Mouse (Mus musculus) intestine, embryonic 15.5 days (tissue): ENCODE data around the gene Pitpnc1. TPM values are rescaled to one million over a fixed set of nuclear protein-coding genes. Genes with fewer than 3 reads are reported as not detected.

Experiments used
- ATAC-seq: fragments of 200-750 bp; cut with Nextera tagmentation; 2 replicates; pipeline ENCODE4 v1.8.0; 2017; ENCODE audit warnings: moderate TSS enrichment, moderate library complexity
- H3K27ac ChIP-seq: fragments of 300-500 bp; sonication (generic); 2 replicates; pipeline ENCODE4 v1.5.1; 2015; ENCODE audit warnings: mild to moderate bottlenecking, inconsistent platforms
- H3K27me3 ChIP-seq: fragments of 300-500 bp; sonication (generic); replicated peaks from 2 replicates; pipeline ENCODE4 v1.6.1; 2015; ENCODE audit warnings: inconsistent platforms
- H3K36me3 ChIP-seq: fragments of 300-500 bp; sonication (generic); 2 replicates; pipeline ENCODE4 v1.6.1; 2015; ENCODE audit warnings: inconsistent platforms
- H3K4me1 ChIP-seq: fragments of 300-500 bp; sonication (generic); replicated peaks from 2 replicates; pipeline ENCODE4 v1.6.1; 2015; ENCODE audit warnings: inconsistent platforms
- H3K4me2 ChIP-seq: fragments of 300-500 bp; sonication (generic); replicated peaks from 2 replicates; pipeline ENCODE4 v1.6.1; 2015; ENCODE audit warnings: mild to moderate bottlenecking, inconsistent platforms
- H3K4me3 ChIP-seq: fragments of 300-500 bp; sonication (generic); replicated peaks from 2 replicates; pipeline ENCODE4 v1.5.1; 2015; ENCODE audit warnings: inconsistent platforms
- H3K9ac ChIP-seq: fragments of 300-500 bp; sonication (generic); 2 replicates; pipeline ENCODE4 v1.6.1; 2015; ENCODE audit warnings: inconsistent platforms
- H3K9me3 ChIP-seq: fragments of 300-500 bp; sonication (generic); 2 replicates; pipeline ENCODE4 v1.6.1; 2016; ENCODE audit warnings: inconsistent platforms
- WGBS: fragments of 180-500 bp; shearing (Covaris S2); methylation state at CpG from one replicate; pipeline ENCODE4 v1.1.7; 2015; 5-methylcytosine and 5-hydroxymethylcytosine counted together
- polyA plus RNA-seq: library from polyadenylated mRNA; unstranded; fragments of >200 nt; fragmentation: Nextera tagmentation; extraction: Ambion mirVana; gene quantifications from 2 replicates; pipeline ENCODE4 v1.2.1, GENCODE M21; 2015

Gene Pitpnc1
- polyA plus RNA-seq, 1 experiment from 2014 or later: 14.2 TPM

GRCm38 (mm10) chr11:107296176-107296575 is 174.3 kb downstream of the Pitpnc1 start:
- Histone ChIP-seq H3K27ac (no peak overlapping the region), H3K27me3 (no peaks in the 10 kb centered on the region), H3K4me3 (no peak overlapping the region), H3K9me3 (no peaks in the 10 kb centered on the region), H3K9ac (no peak overlapping the region), H3K4me1 (no peaks in the 10 kb centered on the region; the same call in 1 of the 2 replicates), H3K4me2 (no peak overlapping the region), H3K36me3 (no peaks in the 10 kb centered on the region)
- no peak for ATAC-seq
- 94% methylated on average over 4 of the region's 4 CpGs for WGBS

- no peaks in the 10 kb centered on the region; the same call in 1 of the 2 replicates for H3K4me1 ChIP-seq
- no peak for ATAC-seq
- 69% methylated on average over 13 of the region's 13 CpGs for WGBS
These were observed 178.5 kb downstream of the Pitpnc1 start for GRCm38 (mm10) chr11:107292036-107292435.

GRCm38 (mm10) chr11:107288186-107288563 is 182.3 kb downstream of the Pitpnc1 start:
- H3K4me3 ChIP-seq: no peak overlapping the region
- ATAC-seq: no peak
- H3K9me3 ChIP-seq: no peaks in the 10 kb centered on the region
- no peak overlapping the region for H3K27ac ChIP-seq
- no peak overlapping the region for H3K4me2 ChIP-seq
- H3K36me3 ChIP-seq: peaks cover 4% of the 10 kb centered on the region; the same call in 1 of the 2 replicates
- 94% methylated on average over 2 of the region's 2 CpGs for WGBS
- no peaks in the 10 kb centered on the region for H3K27me3 ChIP-seq
- H3K4me1 ChIP-seq: no peaks in the 10 kb centered on the region; the same call in 1 of the 2 replicates
- H3K9ac ChIP-seq: no peak overlapping the region

More at GRCm38 (mm10) chr11:107292036-107292435, 178.5 kb downstream of the Pitpnc1 start:
- Histone ChIP-seq H3K27ac (no peak overlapping the region), H3K36me3 (peaks cover 4% of the 10 kb centered on the region; the same call in 1 of the 2 replicates), H3K4me2 (no peak overlapping the region), H3K27me3 (no peaks in the 10 kb centered on the region), H3K9ac (no peak overlapping the region), H3K4me3 (no peak overlapping the region), H3K9me3 (no peaks in the 10 kb centered on the region)

- no peaks in the 10 kb centered on the region; the same call in 1 of the 2 replicates for H3K4me1 ChIP-seq
- H3K36me3 ChIP-seq: peaks cover 4% of the 10 kb centered on the region; the same call in 1 of the 2 replicates
- no peak for ATAC-seq
- no peaks in the 10 kb centered on the region for H3K9me3 ChIP-seq
- no peaks in the 10 kb centered on the region for H3K27me3 ChIP-seq
- H3K4me2 ChIP-seq: no peak overlapping the region
- H3K4me3 ChIP-seq: no peak overlapping the region
- H3K27ac ChIP-seq: no peak overlapping the region
- 87% methylated on average over 11 of the region's 11 CpGs for WGBS
- no peak overlapping the region for H3K9ac ChIP-seq
These were observed 183.0 kb downstream of the Pitpnc1 start for GRCm38 (mm10) chr11:107287215-107288185.

- Histone ChIP-seq H3K4me1 (no peaks in the 10 kb centered on the region), H3K27me3 (no peaks in the 10 kb centered on the region), H3K27ac (no peak overlapping the region), H3K4me2 (no peak overlapping the region), H3K4me3 (no peak overlapping the region), H3K36me3 (peaks cover 4% of the 10 kb centered on the region; the same call in 1 of the 2 replicates), H3K9ac (no peak overlapping the region), H3K9me3 (no peaks in the 10 kb centered on the region)
- WGBS: 59% methylated on average over 7 of the region's 7 CpGs
- no peak for ATAC-seq
These were observed 184.8 kb downstream of the Pitpnc1 start for GRCm38 (mm10) chr11:107285731-107286130.

- WGBS: over 99% methylated on average over 3 of the region's 3 CpGs
- Histone ChIP-seq H3K4me1 (no peaks in the 10 kb centered on the region), H3K27ac (no peak overlapping the region), H3K4me2 (no peak overlapping the region), H3K9ac (no peak overlapping the region), H3K4me3 (no peak overlapping the region), H3K9me3 (no peaks in the 10 kb centered on the region), H3K27me3 (no peaks in the 10 kb centered on the region), H3K36me3 (no peaks in the 10 kb centered on the region)
- ATAC-seq: no peak
These were observed 186.9 kb downstream of the Pitpnc1 start for GRCm38 (mm10) chr11:107283632-107284031.

GRCm38 (mm10) chr11:107282481-107282880 is 188.0 kb downstream of the Pitpnc1 start:
- Histone ChIP-seq H3K27ac (no peak overlapping the region), H3K27me3 (no peaks in the 10 kb centered on the region), H3K9ac (no peak overlapping the region), H3K4me1 (peaks cover under 1% of the 10 kb centered on the region; the same call in 1 of the 2 replicates), H3K9me3 (no peaks in the 10 kb centered on the region), H3K4me2 (no peak overlapping the region), H3K36me3 (no peaks in the 10 kb centered on the region), H3K4me3 (no peak overlapping the region)
- no peak for ATAC-seq
- WGBS: 88% methylated on average over 7 of the region's 7 CpGs

GRCm38 (mm10) chr11:107279258-107279657 is 191.2 kb downstream of the Pitpnc1 start:
- H3K9ac ChIP-seq: no peak overlapping the region
- H3K4me3 ChIP-seq: no peak overlapping the region
- no peaks in the 10 kb centered on the region for H3K36me3 ChIP-seq
- no peak overlapping the region for H3K4me2 ChIP-seq
- 56% methylated on average over 8 of the region's 8 CpGs for WGBS
- H3K27ac ChIP-seq: no peak overlapping the region
- H3K9me3 ChIP-seq: no peaks in the 10 kb centered on the region
- H3K4me1 ChIP-seq: peaks cover 8% of the 10 kb centered on the region
- H3K27me3 ChIP-seq: no peaks in the 10 kb centered on the region
- ATAC-seq: no peak

- Histone ChIP-seq H3K4me1 (peaks cover 14% of the 10 kb centered on the region), H3K27me3 (no peaks in the 10 kb centered on the region), H3K9ac (no peak overlapping the region), H3K4me3 (no peak overlapping the region), H3K9me3 (no peaks in the 10 kb centered on the region), H3K36me3 (no peaks in the 10 kb centered on the region), H3K4me2 (no peak overlapping the region), H3K27ac (0 out of 2 replicates have a peak overlapping the region, but pooled peaks have one; percentile 9)
- ATAC-seq: peak; percentile 69
- 53% methylated on average over 7 of the region's 7 CpGs for WGBS
These were observed 193.6 kb downstream of the Pitpnc1 start for GRCm38 (mm10) chr11:107276898-107277297.

- H3K4me3 ChIP-seq: no peak overlapping the region
- WGBS: 71% methylated on average over 3 of the region's 3 CpGs
- ATAC-seq: 0 out of 2 replicates have a peak, but pooled peaks have one; percentile 39
- H3K4me2 ChIP-seq: no peak overlapping the region
- H3K9ac ChIP-seq: no peak overlapping the region
- no peak overlapping the region for H3K27ac ChIP-seq
- H3K9me3 ChIP-seq: no peaks in the 10 kb centered on the region
- H3K4me1 ChIP-seq: peaks cover 14% of the 10 kb centered on the region
- no peaks in the 10 kb centered on the region for H3K36me3 ChIP-seq
- no peaks in the 10 kb centered on the region for H3K27me3 ChIP-seq
These were observed 194.2 kb downstream of the Pitpnc1 start for GRCm38 (mm10) chr11:107276337-107276736.

GRCm38 (mm10) chr11:107275902-107276301 is 194.6 kb downstream of the Pitpnc1 start:
- no peaks in the 10 kb centered on the region for H3K9me3 ChIP-seq
- no peak overlapping the region for H3K4me2 ChIP-seq
- no peaks in the 10 kb centered on the region for H3K36me3 ChIP-seq
- H3K4me1 ChIP-seq: peaks cover 14% of the 10 kb centered on the region
- H3K9ac ChIP-seq: no peak overlapping the region
- H3K4me3 ChIP-seq: no peak overlapping the region
- H3K27me3 ChIP-seq: no peaks in the 10 kb centered on the region
- no peak overlapping the region for H3K27ac ChIP-seq
- WGBS: 16% methylated on average over 6 of the region's 6 CpGs
- ATAC-seq: peak; percentile 61; the same call in 1 of the 2 replicates

- 86% methylated on average over 9 of the region's 9 CpGs for WGBS
- Histone ChIP-seq H3K4me1 (peaks cover 14% of the 10 kb centered on the region), H3K9ac (no peak overlapping the region), H3K27ac (no peak overlapping the region), H3K4me3 (no peak overlapping the region), H3K9me3 (no peaks in the 10 kb centered on the region), H3K27me3 (no peaks in the 10 kb centered on the region), H3K36me3 (no peaks in the 10 kb centered on the region), H3K4me2 (no peak overlapping the region)
- no peak for ATAC-seq
These were observed 196.3 kb downstream of the Pitpnc1 start for GRCm38 (mm10) chr11:107274206-107274605.
